11 mouse cellular contexts compared by ENCODE assay signal in the genomic region with DNA sequence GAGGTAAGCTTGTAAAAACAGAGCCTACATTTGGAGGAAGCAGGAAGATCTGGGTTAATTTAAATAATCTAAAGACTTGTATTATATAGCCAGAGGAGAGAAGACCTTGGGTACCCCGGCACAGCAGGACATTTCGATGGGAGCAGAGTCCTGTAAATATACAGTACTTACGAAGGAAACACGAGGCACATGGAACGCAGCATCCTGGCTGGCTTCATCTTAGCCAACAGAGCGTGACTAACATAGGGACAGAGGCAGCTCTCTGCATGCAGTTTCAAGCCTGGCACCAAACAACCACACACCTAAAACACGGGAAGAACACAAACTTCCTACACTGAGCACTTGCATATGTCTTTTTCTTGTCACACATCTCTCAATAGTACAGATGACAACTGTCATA.
"Had no signal": no experiment of that assay in that cellular context is flagged by ENCODE, and none has a peak within 500 bp of the region (broad histone marks: within the 10 kb centered on the region; RNA-seq: fewer than 3 reads in every experiment).

No protein-coding gene starts in this region.

- H3K27me3 ChIP-seq: limb, embryonic 12.5 days; midbrain, embryonic 13.5 days had no signal

- DNase-seq: kidney, postnatal 10 days; kidney, postnatal 4 days; liver; lung, adult 18-20 months; thymus, adult 2 months; thymus, postnatal 25 days had no signal

- H3K9ac ChIP-seq: limb, embryonic 12.5 days; liver, embryonic 14.5 days; midbrain, embryonic 13.5 days had no signal

- H3K4me2 ChIP-seq: limb, embryonic 12.5 days; midbrain, embryonic 13.5 days had no signal

- H3K27ac ChIP-seq: layer of hippocampus, adult 2 months; limb, embryonic 12.5 days; liver, embryonic 14.5 days; midbrain, embryonic 13.5 days; stomach, postnatal 0 days had no signal

- H3K4me3 ChIP-seq: layer of hippocampus, adult 2 months; limb, embryonic 12.5 days; midbrain, embryonic 13.5 days had no signal

- ATAC-seq: midbrain, embryonic 13.5 days had no signal

- H3K36me3 ChIP-seq: limb, embryonic 12.5 days; midbrain, embryonic 13.5 days had no signal

- H3K9me3 ChIP-seq: limb, embryonic 12.5 days; midbrain, embryonic 13.5 days had no signal
